Mouse (Mus musculus) forebrain, embryonic 15.5 days (tissue): ENCODE data around the gene Adam23. TPM values are rescaled to one million over a fixed set of nuclear protein-coding genes. Genes with fewer than 3 reads are reported as not detected.
"Not testable (repeated sequence)": the region's sequence is repeated elsewhere in the genome, so short reads cannot be mapped to it uniquely, and the experiment has no call there.

Source experiments
- ATAC-seq: fragments of 200-750 bp; cut with Nextera tagmentation; replicated peaks from 2 replicates; pipeline ENCODE4 v1.8.0; 2017; ENCODE audit warnings: mild to moderate bottlenecking, moderate TSS enrichment, moderate library complexity
- H3K27ac ChIP-seq: fragments of 300-500 bp; sonication (generic); replicated peaks from 2 replicates; pipeline ENCODE4 v1.5.1; 2015; ENCODE audit warnings: mild to moderate bottlenecking, inconsistent platforms
- H3K27me3 ChIP-seq: fragments of 300-500 bp; sonication (generic); 2 replicates; pipeline ENCODE4 v1.6.1; 2015; ENCODE audit warnings: inconsistent platforms
- H3K36me3 ChIP-seq: fragments of 300-500 bp; sonication (generic); 2 replicates; pipeline ENCODE4 v1.6.1; 2015; ENCODE audit warnings: mild to moderate bottlenecking, inconsistent platforms
- H3K4me1 ChIP-seq: fragments of 300-500 bp; sonication (generic); 2 replicates; pipeline ENCODE4 v1.6.1; 2015; ENCODE audit warnings: inconsistent platforms
- H3K4me2 ChIP-seq: fragments of 300-500 bp; sonication (generic); replicated peaks from 2 replicates; pipeline ENCODE4 v1.6.1; 2015; ENCODE audit warnings: mild to moderate bottlenecking, inconsistent platforms
- H3K4me3 ChIP-seq: fragments of 300-500 bp; sonication (generic); 2 replicates; pipeline ENCODE4 v1.5.1; 2015; ENCODE audit warnings: mild to moderate bottlenecking, inconsistent platforms
- H3K9ac ChIP-seq: fragments of 300-500 bp; sonication (generic); replicated peaks from 2 replicates; pipeline ENCODE4 v1.6.1; 2015; ENCODE audit warnings: mild to moderate bottlenecking, inconsistent platforms
- H3K9me3 ChIP-seq: fragments of 300-500 bp; sonication (generic); 2 replicates; pipeline ENCODE4 v1.6.1; 2016; ENCODE audit warnings: inconsistent platforms
- WGBS: fragments of 180-500 bp; shearing (Covaris S2); methylation state at CpG from one replicate; pipeline ENCODE4 v1.1.7; 2015; ENCODE audit warnings: mixed read lengths; 5-methylcytosine and 5-hydroxymethylcytosine counted together
- polyA plus RNA-seq: library from polyadenylated mRNA; unstranded; fragments of >200 nt; fragmentation: Nextera tagmentation; extraction: Ambion mirVana; gene quantifications from 2 replicates; pipeline ENCODE4 v1.2.1, GENCODE M21; 2015

The Adam23 gene
- polyA plus RNA-seq, 1 experiment from 2014 or later = 10.6 TPM

DNA sequence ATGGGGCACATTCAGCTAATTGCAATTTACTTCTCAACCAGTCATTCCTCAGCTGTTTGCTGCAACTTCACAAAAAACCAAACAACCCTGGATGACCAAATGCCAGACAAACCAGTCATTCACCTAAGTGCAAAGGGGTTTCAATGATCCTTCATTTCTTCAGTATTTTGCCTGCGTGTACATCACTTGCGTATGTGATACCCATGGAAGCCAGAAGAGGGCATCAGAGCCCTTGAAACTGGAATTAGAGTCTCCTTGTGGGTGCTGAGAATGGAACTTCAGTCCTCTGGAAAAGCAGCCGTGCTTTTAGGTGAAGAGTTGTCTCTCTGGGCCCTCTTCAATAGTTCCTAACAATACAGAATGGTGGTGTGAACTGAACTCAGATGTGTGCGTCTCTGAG, 163.9 kb downstream of the Adam23 start:
- Histone ChIP-seq H3K9ac (no peak overlapping the region), H3K4me3 (no peak overlapping the region), H3K27ac (no peak overlapping the region), H3K4me2 (no peak overlapping the region), H3K27me3 (no peaks in the 10 kb centered on the region), H3K9me3 (no peaks in the 10 kb centered on the region), H3K4me1 (peaks cover 5% of the 10 kb centered on the region; the same call in 1 of the 2 replicates), H3K36me3 (no peaks in the 10 kb centered on the region)
- whole genome bisulfite sequencing = 93% methylated on average over 4 of the region's 4 CpGs
- no peak for ATAC-seq

DNA sequence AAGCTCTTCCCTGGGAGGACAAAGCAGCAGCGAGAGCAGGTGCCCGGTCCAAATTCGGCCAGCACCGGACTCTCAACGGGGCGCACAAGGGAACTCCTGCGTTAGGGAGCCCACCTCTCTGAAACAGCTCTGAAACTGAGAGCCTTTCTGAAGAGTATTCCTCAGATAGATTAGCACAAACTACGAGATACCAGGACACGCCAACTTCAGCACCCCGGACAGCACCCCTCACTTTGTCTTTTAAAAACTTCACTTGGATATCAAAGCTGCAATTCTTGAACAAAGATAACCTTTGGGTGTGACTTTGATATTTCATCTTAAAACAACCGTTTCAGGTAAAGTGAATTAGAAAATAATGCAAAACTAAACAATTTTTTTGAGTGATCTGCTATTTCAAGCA, 168.9 kb downstream of the Adam23 start:
- Histone ChIP-seq H3K27me3 (no peaks in the 10 kb centered on the region), H3K27ac (no peak overlapping the region), H3K36me3 (no peaks in the 10 kb centered on the region), H3K4me3 (peak overlapping the region; percentile 7; the same call in 1 of the 2 replicates), H3K4me2 (peak overlapping the region; percentile 32; the same call in 1 of the 2 replicates), H3K9ac (no peak overlapping the region), H3K9me3 (no peaks in the 10 kb centered on the region), H3K4me1 (peaks cover 5% of the 10 kb centered on the region; the same call in 1 of the 2 replicates)
- 3% methylated on average over 11 of the region's 11 CpGs for WGBS
- ATAC-seq = no peak

GRCm38 (mm10) chr1:63615668-63616067, 170.0 kb downstream of the Adam23 start, which contains the start of gene Gm39653:
Gene Gm39653, plus strand, starts transcription at chr1:63615968.
- Histone ChIP-seq H3K9ac (no peak within 1 kb of the TSS), H3K36me3 (no peaks in the 10 kb centered on the region), H3K4me2 (no peak within 1 kb of the TSS), H3K27me3 (no peaks in the 10 kb centered on the region), H3K4me1 (peaks cover 5% of the 10 kb centered on the region; the same call in 1 of the 2 replicates), H3K27ac (no peak within 1 kb of the TSS), H3K9me3 (no peaks in the 10 kb centered on the region), H3K4me3 (no peak within 1 kb of the TSS)
- ATAC-seq = no peak
- 87% methylated on average over 3 of the region's 3 CpGs for WGBS

DNA sequence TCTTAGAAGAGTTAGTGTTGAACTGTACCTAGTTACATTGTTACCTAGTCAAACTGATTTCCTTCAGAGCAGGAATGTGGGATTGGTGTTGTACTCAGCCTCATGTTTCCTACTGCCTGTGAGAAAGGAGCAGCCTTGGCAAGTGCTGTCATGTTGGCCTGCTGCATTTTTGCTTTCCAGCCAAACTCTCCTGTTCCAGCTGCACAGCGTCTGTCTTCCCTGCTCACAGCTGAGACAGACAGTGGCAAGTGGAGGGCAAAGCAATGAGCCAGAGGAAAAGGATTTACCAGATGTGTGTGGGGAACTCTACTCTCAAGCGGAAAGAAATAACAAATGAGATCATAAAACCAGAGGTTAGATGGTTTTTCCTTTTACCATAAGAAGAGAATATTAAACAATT, 182.5 kb downstream of the Adam23 start:
- H3K4me2 ChIP-seq = no peak overlapping the region
- no peaks in the 10 kb centered on the region for H3K27me3 ChIP-seq
- H3K4me3 ChIP-seq = no peak overlapping the region
- H3K27ac ChIP-seq = no peak overlapping the region
- no peaks in the 10 kb centered on the region for H3K9me3 ChIP-seq
- ATAC-seq = no peak
- no peak overlapping the region for H3K9ac ChIP-seq
- no peaks in the 10 kb centered on the region for H3K4me1 ChIP-seq
- 59% methylated on average over 2 of the region's 2 CpGs for WGBS
- H3K36me3 ChIP-seq = no peaks in the 10 kb centered on the region

- not testable (repeated sequence) for H3K9ac ChIP-seq, ATAC-seq, H3K4me1 ChIP-seq, H3K27ac ChIP-seq, H3K4me3 ChIP-seq, H3K27me3 ChIP-seq, H3K9me3 ChIP-seq, H3K36me3 ChIP-seq, H3K4me2 ChIP-seq
Measured at GRCm38 (mm10) chr1:63630390-63630789, 184.7 kb downstream of the Adam23 start.

GRCm38 (mm10) chr1:63639921-63640320, 194.2 kb downstream of the Adam23 start:
- H3K27me3 ChIP-seq = no peaks in the 10 kb centered on the region
- no peaks in the 10 kb centered on the region for H3K9me3 ChIP-seq
- no peak overlapping the region for H3K4me2 ChIP-seq
- ATAC-seq = no peak
- no peaks in the 10 kb centered on the region for H3K36me3 ChIP-seq
- no peak overlapping the region for H3K27ac ChIP-seq
- WGBS = 83% methylated on average over 6 of the region's 6 CpGs
- no peak overlapping the region for H3K9ac ChIP-seq
- no peaks in the 10 kb centered on the region for H3K4me1 ChIP-seq
- no peak overlapping the region for H3K4me3 ChIP-seq

Other genes with a start within 250 kb of the Adam23 start
- gene Gpr1, start 231.3 kb upstream of the Adam23 start, polyA plus RNA-seq = 0.33 and 0.34 TPM in 2 replicates
- 30.4 and 34.8 TPM in 2 replicates for gene Zdbf2, start 172.6 kb upstream of the Adam23 start, polyA plus RNA-seq
- gene Gm39653, start 170.1 kb downstream of the Adam23 start, polyA plus RNA-seq = 0.17 TPM in 1 of 2 replicates, not detected in the other
- not detected in 2 replicates for gene Dytn, start 241.0 kb downstream of the Adam23 start, polyA plus RNA-seq